Mouse (Mus musculus): ENCODE measurements at regions not wholly inside any gene's neighbourhood (a gene's known extent, or its start where the extent isn't known, plus 50 kb on each side); places are given as distances from the start of the nearest gene placed in this dataset.

- Histone ChIP-seq H3K9me3 (ENCODE audit: control insufficient read depth, low read length) (no peaks in the 10 kb centered on the region), H3K4me3 (ENCODE audit: low read length) (no peak overlapping the region), H3K27ac (ENCODE audit: low read length) (no peak overlapping the region), H3K27me3 (ENCODE audit: control insufficient read depth, insufficient read depth, low read depth, low read length) (no peaks in the 10 kb centered on the region), H3K36me3 (ENCODE audit: control insufficient read depth, insufficient read depth, low read length) (no peaks in the 10 kb centered on the region), H3K4me2 (ENCODE audit: low read depth, low read length) (no peak overlapping the region), H3K4me1 (replicated peaks; ENCODE audit: control insufficient read depth, insufficient read depth, low read length) (no peaks in the 10 kb centered on the region), H3K9ac (ENCODE audit: low read length) (no peak overlapping the region)
- ATAC-seq (ENCODE audit: low read depth), result no peak
- WGBS, result 81% methylated on average over 8 of the region's 8 CpGs
Measured at GRCm38 (mm10) chr9:61617979-61618378, 245.8 kb downstream of the Tle3 start.

GRCm38 (mm10) chr9:61615556-61615955, 243.4 kb downstream of the Tle3 start:
- H3K9me3 ChIP-seq (ENCODE audit: control insufficient read depth, low read length), result no peaks in the 10 kb centered on the region
- H3K4me3 ChIP-seq (ENCODE audit: low read length), result no peak overlapping the region
- no peak overlapping the region for H3K9ac ChIP-seq (ENCODE audit: low read length)
- no peak overlapping the region for H3K4me2 ChIP-seq (ENCODE audit: low read depth, low read length)
- H3K36me3 ChIP-seq (ENCODE audit: control insufficient read depth, insufficient read depth, low read length), result no peaks in the 10 kb centered on the region
- H3K4me1 ChIP-seq (replicated peaks; ENCODE audit: control insufficient read depth, insufficient read depth, low read length), result no peaks in the 10 kb centered on the region
- 56% methylated on average over 4 of the region's 4 CpGs for WGBS
- ATAC-seq (ENCODE audit: low read depth), result no peak
- no peak overlapping the region for H3K27ac ChIP-seq (ENCODE audit: low read length)
- no peaks in the 10 kb centered on the region; the same call in 1 of the 2 replicates for H3K27me3 ChIP-seq (ENCODE audit: control insufficient read depth, insufficient read depth, low read depth, low read length)

- Histone ChIP-seq H3K4me1 (replicated peaks; ENCODE audit: control insufficient read depth, insufficient read depth, low read length) (no peaks in the 10 kb centered on the region), H3K27ac (ENCODE audit: low read length) (no peak overlapping the region), H3K36me3 (ENCODE audit: control insufficient read depth, insufficient read depth, low read length) (no peaks in the 10 kb centered on the region), H3K4me2 (ENCODE audit: low read depth, low read length) (no peak overlapping the region), H3K9me3 (ENCODE audit: control insufficient read depth, low read length) (no peaks in the 10 kb centered on the region), H3K4me3 (ENCODE audit: low read length) (no peak overlapping the region), H3K27me3 (ENCODE audit: control insufficient read depth, insufficient read depth, low read depth, low read length) (no peaks in the 10 kb centered on the region; the same call in 1 of the 2 replicates), H3K9ac (ENCODE audit: low read length) (no peak overlapping the region)
- ATAC-seq (ENCODE audit: low read depth), result no peak
- WGBS, result 75% methylated on average over 5 of the region's 5 CpGs
Measured at GRCm38 (mm10) chr9:61607576-61607975, 235.4 kb downstream of the Tle3 start.

- H3K36me3 ChIP-seq (ENCODE audit: control insufficient read depth, insufficient read depth, low read length), result no peaks in the 10 kb centered on the region
- no peak overlapping the region for H3K4me2 ChIP-seq (ENCODE audit: low read depth, low read length)
- no peak overlapping the region for H3K27ac ChIP-seq (ENCODE audit: low read length)
- no peak for ATAC-seq (ENCODE audit: low read depth)
- H3K9ac ChIP-seq (ENCODE audit: low read length), result no peak overlapping the region
- H3K4me3 ChIP-seq (ENCODE audit: low read length), result no peak overlapping the region
- 45% methylated on average over 7 of the region's 7 CpGs for WGBS
- H3K9me3 ChIP-seq (ENCODE audit: control insufficient read depth, low read length), result no peaks in the 10 kb centered on the region
- H3K27me3 ChIP-seq (ENCODE audit: control insufficient read depth, insufficient read depth, low read depth, low read length), result no peaks in the 10 kb centered on the region
- H3K4me1 ChIP-seq (replicated peaks; ENCODE audit: control insufficient read depth, insufficient read depth, low read length), result 0 out of 2 replicates have a peak, but pooled peaks cover 2% of the 10 kb centered on the region
Measured at GRCm38 (mm10) chr9:61602353-61602978, 230.3 kb downstream of the Tle3 start.

- WGBS, result 77% methylated on average over 6 of the region's 6 CpGs
- Histone ChIP-seq H3K9me3 (ENCODE audit: control insufficient read depth, low read length) (no peaks in the 10 kb centered on the region), H3K9ac (ENCODE audit: low read length) (no peak overlapping the region), H3K4me2 (ENCODE audit: low read depth, low read length) (no peak overlapping the region), H3K4me3 (ENCODE audit: low read length) (no peak overlapping the region), H3K36me3 (ENCODE audit: control insufficient read depth, insufficient read depth, low read length) (no peaks in the 10 kb centered on the region), H3K27me3 (ENCODE audit: control insufficient read depth, insufficient read depth, low read depth, low read length) (no peaks in the 10 kb centered on the region), H3K27ac (ENCODE audit: low read length) (no peak overlapping the region), H3K4me1 (replicated peaks; ENCODE audit: control insufficient read depth, insufficient read depth, low read length) (peaks cover 6% of the 10 kb centered on the region)
- no peak for ATAC-seq (ENCODE audit: low read depth)
Measured at GRCm38 (mm10) chr9:61601911-61602310, 229.7 kb downstream of the Tle3 start.

- Histone ChIP-seq H3K4me1 (replicated peaks; ENCODE audit: control insufficient read depth, insufficient read depth, low read length) (peaks cover 10% of the 10 kb centered on the region), H3K36me3 (ENCODE audit: control insufficient read depth, insufficient read depth, low read length) (no peaks in the 10 kb centered on the region), H3K27me3 (ENCODE audit: control insufficient read depth, insufficient read depth, low read depth, low read length) (no peaks in the 10 kb centered on the region), H3K4me2 (ENCODE audit: low read depth, low read length) (no peak overlapping the region), H3K27ac (ENCODE audit: low read length) (no peak overlapping the region), H3K9me3 (ENCODE audit: control insufficient read depth, low read length) (no peaks in the 10 kb centered on the region), H3K4me3 (ENCODE audit: low read length) (no peak overlapping the region), H3K9ac (ENCODE audit: low read length) (no peak overlapping the region)
- ATAC-seq (ENCODE audit: low read depth), result peak; percentile 57
- WGBS, result 18% methylated on average over 7 of the region's 7 CpGs
Measured at GRCm38 (mm10) chr9:61597287-61597686, 225.1 kb downstream of the Tle3 start.

- peak; percentile 60 for ATAC-seq (ENCODE audit: low read depth)
- no peak overlapping the region for H3K4me2 ChIP-seq (ENCODE audit: low read depth, low read length)
Measured at GRCm38 (mm10) chr9:61596410-61597108, 224.4 kb downstream of the Tle3 start.

GRCm38 (mm10) chr9:61595170-61595967, 223.2 kb downstream of the Tle3 start:
- Histone ChIP-seq H3K36me3 (ENCODE audit: control insufficient read depth, insufficient read depth, low read length) (no peaks in the 10 kb centered on the region), H3K9me3 (ENCODE audit: control insufficient read depth, low read length) (no peaks in the 10 kb centered on the region), H3K27ac (ENCODE audit: low read length) (no peak overlapping the region), H3K9ac (ENCODE audit: low read length) (no peak overlapping the region), H3K4me1 (replicated peaks; ENCODE audit: control insufficient read depth, insufficient read depth, low read length) (peaks cover 10% of the 10 kb centered on the region), H3K27me3 (ENCODE audit: control insufficient read depth, insufficient read depth, low read depth, low read length) (no peaks in the 10 kb centered on the region), H3K4me3 (ENCODE audit: low read length) (no peak overlapping the region), H3K4me2 (ENCODE audit: low read depth, low read length) (no peak overlapping the region)
- no peak for ATAC-seq (ENCODE audit: low read depth)
- 69% methylated on average over 9 of the region's 9 CpGs for WGBS

More at GRCm38 (mm10) chr9:61596410-61597108, 224.4 kb downstream of the Tle3 start:
- Histone ChIP-seq H3K9me3 (ENCODE audit: control insufficient read depth, low read length) (no peaks in the 10 kb centered on the region), H3K4me1 (replicated peaks; ENCODE audit: control insufficient read depth, insufficient read depth, low read length) (peaks cover 10% of the 10 kb centered on the region), H3K4me3 (ENCODE audit: low read length) (no peak overlapping the region), H3K9ac (ENCODE audit: low read length) (no peak overlapping the region), H3K27ac (ENCODE audit: low read length) (no peak overlapping the region), H3K36me3 (ENCODE audit: control insufficient read depth, insufficient read depth, low read length) (no peaks in the 10 kb centered on the region), H3K27me3 (ENCODE audit: control insufficient read depth, insufficient read depth, low read depth, low read length) (no peaks in the 10 kb centered on the region)
- 10% methylated on average over 17 of the region's 17 CpGs for WGBS

GRCm38 (mm10) chr9:61593991-61594390, 221.8 kb downstream of the Tle3 start:
- no peak overlapping the region for H3K4me2 ChIP-seq (ENCODE audit: low read depth, low read length)
- 81% methylated on average over 6 of the region's 6 CpGs for WGBS
- no peak overlapping the region for H3K9ac ChIP-seq (ENCODE audit: low read length)
- H3K9me3 ChIP-seq (ENCODE audit: control insufficient read depth, low read length), result no peaks in the 10 kb centered on the region
- H3K27ac ChIP-seq (ENCODE audit: low read length), result no peak overlapping the region
- H3K36me3 ChIP-seq (ENCODE audit: control insufficient read depth, insufficient read depth, low read length), result no peaks in the 10 kb centered on the region
- H3K4me3 ChIP-seq (ENCODE audit: low read length), result no peak overlapping the region
- H3K4me1 ChIP-seq (replicated peaks; ENCODE audit: control insufficient read depth, insufficient read depth, low read length), result peaks cover 10% of the 10 kb centered on the region
- H3K27me3 ChIP-seq (ENCODE audit: control insufficient read depth, insufficient read depth, low read depth, low read length), result no peaks in the 10 kb centered on the region
- ATAC-seq (ENCODE audit: low read depth), result no peak

All from lung, embryonic 16.5 days (tissue).